In genomic region chr15:5133301-5133700, GRCm38 (mm10) we compare ENCODE assay signal across 22 mouse cellular contexts. TPM values are rescaled to one million over a fixed set of nuclear protein-coding genes. Genes with fewer than 3 reads are reported as not detected.
DNase-seq lines count a peak whose midpoint lies in the region; ATAC-seq lines count a peak whose summit lies in the region.
"Had no signal": no experiment of that assay in that cellular context is flagged by ENCODE, and none has a peak within 500 bp of the region (broad histone marks: within the 10 kb centered on the region; RNA-seq: fewer than 3 reads in every experiment).

No protein-coding gene starts in this region.

- H3K4me3 ChIP-seq in liver, embryonic 15.5 days (replicated peaks), result no peak overlapping the region
- H3K4me3 ChIP-seq in stomach, embryonic 16.5 days (replicated peaks; ENCODE audit: low read length), result no peak overlapping the region
- H3K4me3 ChIP-seq: embryonic facial prominence, embryonic 12.5 days; forebrain, embryonic 15.5 days; heart, embryonic 13.5 days; hindbrain, embryonic 12.5 days had no signal

- 54% methylated on average over 3 of the region's 3 CpGs for WGBS in liver, embryonic 15.5 days (ENCODE audit: insufficient replicate concordance)
- 79% methylated on average over 3 of the region's 3 CpGs for WGBS in stomach, embryonic 16.5 days

- H3K4me2 ChIP-seq in liver, embryonic 15.5 days, result no peak overlapping the region
- H3K4me2 ChIP-seq in stomach, embryonic 16.5 days (ENCODE audit: low read depth, low read length), result no peak overlapping the region
- H3K4me2 ChIP-seq: embryonic facial prominence, embryonic 12.5 days; forebrain, embryonic 15.5 days; heart, embryonic 13.5 days; hindbrain, embryonic 12.5 days had no signal

- no peak for ATAC-seq in liver, embryonic 15.5 days (ENCODE audit: insufficient read depth)
- peak; percentile 25; the same call in 1 of the 2 replicates for ATAC-seq in stomach, embryonic 16.5 days (ENCODE audit: insufficient read depth, low FRiP score)
- ATAC-seq: CD4-positive, CD25-positive, alpha-beta regulatory T cell, adult 4 months; forebrain, embryonic 15.5 days had no signal

- H3K27me3 ChIP-seq in liver, embryonic 15.5 days, result no peaks in the 10 kb centered on the region
- no peaks in the 10 kb centered on the region for H3K27me3 ChIP-seq in stomach, embryonic 16.5 days (ENCODE audit: control insufficient read depth, insufficient read depth, low read length)
- H3K27me3 ChIP-seq: embryonic facial prominence, embryonic 12.5 days; forebrain, embryonic 15.5 days; heart, embryonic 13.5 days; hindbrain, embryonic 12.5 days had no signal

- no peak overlapping the region for H3K9ac ChIP-seq in liver, embryonic 15.5 days
- H3K9ac ChIP-seq in stomach, embryonic 16.5 days (ENCODE audit: low read length), result no peak overlapping the region
- H3K9ac ChIP-seq: embryonic facial prominence, embryonic 12.5 days; forebrain, embryonic 15.5 days; heart, embryonic 13.5 days; hindbrain, embryonic 12.5 days had no signal

- peaks cover 65% of the 10 kb centered on the region for H3K4me1 ChIP-seq in liver, embryonic 15.5 days (replicated peaks)
- no peaks in the 10 kb centered on the region for H3K4me1 ChIP-seq in stomach, embryonic 16.5 days (ENCODE audit: control insufficient read depth, insufficient read depth, low read length)
- H3K4me1 ChIP-seq: embryonic facial prominence, embryonic 12.5 days; hindbrain, embryonic 12.5 days had no signal

- peak; percentile 19 for DNase-seq in heart, adult 11 months
- no peak for DNase-seq in heart, adult 8-10 months (ENCODE audit: low spot score)
- DNase-seq in liver, result no peak
- no peak for DNase-seq in kidney, adult 11 months
- DNase-seq in urinary bladder, postnatal 4 days (ENCODE audit: low spot score in 2 of 2), result no peak
- DNase-seq: adrenal gland, adult 8-10 months; adrenal gland, postnatal 36 days; B cell, adult 2 months; cerebellum, adult 11 months; cerebellum, adult 8-10 months; cerebellum, postnatal 14 days; gastrocnemius, postnatal 36 days; heart, adult 18-20 months; heart, postnatal 36 days had no signal

- no peaks in the 10 kb centered on the region for H3K36me3 ChIP-seq in liver, embryonic 15.5 days (replicated peaks)
- no peaks in the 10 kb centered on the region for H3K36me3 ChIP-seq in stomach, embryonic 16.5 days (ENCODE audit: control insufficient read depth, insufficient read depth, low read length)
- H3K36me3 ChIP-seq: embryonic facial prominence, embryonic 12.5 days; forebrain, embryonic 15.5 days; G1E; heart, embryonic 13.5 days; hindbrain, embryonic 12.5 days had no signal

- peak overlapping the region; percentile 62 for H3K27ac ChIP-seq in liver, embryonic 15.5 days (replicated peaks)
- H3K27ac ChIP-seq in stomach, embryonic 16.5 days (ENCODE audit: low read length), result no peak overlapping the region
- H3K27ac ChIP-seq: embryonic facial prominence, embryonic 12.5 days; forebrain, embryonic 15.5 days; heart, embryonic 13.5 days; hindbrain, embryonic 12.5 days had no signal

- H3K9me3 ChIP-seq in liver, embryonic 15.5 days (replicated peaks), result no peaks in the 10 kb centered on the region
- no peaks in the 10 kb centered on the region for H3K9me3 ChIP-seq in stomach, embryonic 16.5 days (replicated peaks; ENCODE audit: control insufficient read depth, low read length)
- H3K9me3 ChIP-seq: embryonic facial prominence, embryonic 12.5 days; forebrain, embryonic 15.5 days; G1E; heart, embryonic 13.5 days; hindbrain, embryonic 12.5 days had no signal

RNA-seq across cellular contexts. Expression of gene Prkaa1, which starts 10.4 kb away (rescaled TPM):
- total RNA-seq in heart, adult 8-10 months (2022), result 10 to 100 TPM; 12.1 to 14.4 (median 13.9) TPM
- 11.4 and 12.2 TPM in 2 replicates for polyA plus RNA-seq in liver, embryonic 15.5 days (2015; fragmentation: Nextera tagmentation; extraction: Ambion mirVana)
- polyA plus RNA-seq in stomach, embryonic 16.5 days (2015; fragmentation: Nextera tagmentation; extraction: Ambion mirVana), result 24.2 and 25.1 TPM in 2 replicates

RNA-seq across cellular contexts. Expression of gene Rpl37, which starts 16.9 kb away (rescaled TPM):
- total RNA-seq in heart, adult 8-10 months (2022), result 100 to 1,000 TPM; 173 to 245 (median 203) TPM
- polyA plus RNA-seq in liver, embryonic 15.5 days (2015; fragmentation: Nextera tagmentation; extraction: Ambion mirVana), result 195 and 292 TPM in 2 replicates
- 412 and 593 TPM in 2 replicates for polyA plus RNA-seq in stomach, embryonic 16.5 days (2015; fragmentation: Nextera tagmentation; extraction: Ambion mirVana)

RNA-seq across cellular contexts. Expression of gene Card6, which starts 25.0 kb away (rescaled TPM):
- 1 to 10 TPM; 8.1 to 9.1 (median 8.7) TPM for total RNA-seq in heart, adult 8-10 months (2022)
- 1.2 and 1.6 TPM in 2 replicates for polyA plus RNA-seq in liver, embryonic 15.5 days (2015; fragmentation: Nextera tagmentation; extraction: Ambion mirVana)
- polyA plus RNA-seq in stomach, embryonic 16.5 days (2015; fragmentation: Nextera tagmentation; extraction: Ambion mirVana), result 1.3 and 2.4 TPM in 2 replicates

RNA-seq across cellular contexts. Expression of gene Ttc33, which starts 52.0 kb away (rescaled TPM):
- total RNA-seq in heart, adult 8-10 months (2022), result 10 to 100 TPM; 41.9 to 46.4 (median 43.9) TPM
- polyA plus RNA-seq in liver, embryonic 15.5 days (2015; fragmentation: Nextera tagmentation; extraction: Ambion mirVana), result 13.5 and 15.7 TPM in 2 replicates
- polyA plus RNA-seq in stomach, embryonic 16.5 days (2015; fragmentation: Nextera tagmentation; extraction: Ambion mirVana), result 35.4 and 36.9 TPM in 2 replicates
